Mouse (Mus musculus) lung, postnatal 25 days (tissue): Measurements from ENCODE around the gene Phactr1.
"Not testable (repeated sequence)": the region's sequence is repeated elsewhere in the genome, so short reads cannot be mapped to it uniquely, and the experiment has no call there.

Source experiments
- DNase-seq: peaks from one replicate; pipeline ENCODE4 v3.0.0; 2022; ENCODE audit warnings: low spot score

Gene Phactr1

GRCm38 (mm10) chr13:42927778-42928177 lies 247.4 kb downstream of the Phactr1 start:
- no peak for DNase-seq

- DNase-seq, result no peak
These were observed 249.3 kb downstream of the Phactr1 start for GRCm38 (mm10) chr13:42929529-42930235.

GRCm38 (mm10) chr13:42932046-42932445 lies 251.6 kb downstream of the Phactr1 start:
- DNase-seq, result no peak

GRCm38 (mm10) chr13:42934538-42935126 lies 254.2 kb downstream of the Phactr1 start:
- no peak for DNase-seq

- DNase-seq, result no peak
These were observed 257.4 kb downstream of the Phactr1 start for GRCm38 (mm10) chr13:42937871-42938270.

- DNase-seq, result no peak
These were observed 257.9 kb downstream of the Phactr1 start for GRCm38 (mm10) chr13:42938346-42938745.

GRCm38 (mm10) chr13:42940271-42940670 lies 259.8 kb downstream of the Phactr1 start:
- DNase-seq, result no peak

GRCm38 (mm10) chr13:42944106-42944505 lies 263.7 kb downstream of the Phactr1 start:
- peak; percentile 18 for DNase-seq

GRCm38 (mm10) chr13:42945201-42945600 lies 264.8 kb downstream of the Phactr1 start:
- not testable (repeated sequence) for DNase-seq

- DNase-seq, result no peak
These were observed 268.4 kb downstream of the Phactr1 start for GRCm38 (mm10) chr13:42948717-42949265.

GRCm38 (mm10) chr13:42949336-42949735 lies 268.9 kb downstream of the Phactr1 start:
- DNase-seq, result no peak

GRCm38 (mm10) chr13:42950056-42950455 lies 269.6 kb downstream of the Phactr1 start:
- no peak for DNase-seq

GRCm38 (mm10) chr13:42952037-42952721 lies 271.8 kb downstream of the Phactr1 start:
- no peak for DNase-seq

- no peak for DNase-seq
These were observed 272.6 kb downstream of the Phactr1 start for GRCm38 (mm10) chr13:42953071-42953470.

GRCm38 (mm10) chr13:42954116-42954515 lies 273.7 kb downstream of the Phactr1 start:
- no peak for DNase-seq

- no peak for DNase-seq
These were observed 275.9 kb downstream of the Phactr1 start for GRCm38 (mm10) chr13:42956327-42956726.

- DNase-seq, result no peak
These were observed 277.4 kb downstream of the Phactr1 start for GRCm38 (mm10) chr13:42957856-42958255.

- no peak for DNase-seq
These were observed 278.4 kb downstream of the Phactr1 start for GRCm38 (mm10) chr13:42958867-42959266.

- DNase-seq, result no peak
These were observed 281.1 kb downstream of the Phactr1 start for GRCm38 (mm10) chr13:42961561-42961960.

GRCm38 (mm10) chr13:42968537-42968936 lies 288.1 kb downstream of the Phactr1 start:
- no peak for DNase-seq

GRCm38 (mm10) chr13:42973561-42973960 lies 293.1 kb downstream of the Phactr1 start:
- no peak for DNase-seq

- no peak for DNase-seq
These were observed 293.5 kb downstream of the Phactr1 start for GRCm38 (mm10) chr13:42973961-42974360.

- DNase-seq, result no peak
These were observed 294.1 kb downstream of the Phactr1 start for GRCm38 (mm10) chr13:42974506-42974905.
